Mouse (Mus musculus): ENCODE measurements around the gene Zfp940.

- TF ChIP-seq CTCF (IDR thresholded peaks at IDR 0.05; ENCODE audit: extremely low read depth, insufficient read depth, low read length) (no peak), POLR2A (IDR thresholded peaks at IDR 0.05; ENCODE audit: extremely low read depth, insufficient read depth, low read length) (0 out of 2 replicates have a peak, but pooled peaks have one; percentile 20)
These were observed 68.4 kb downstream of the Zfp940 start for GRCm38 (mm10) chr7:29785023-29785422.
